Mouse (Mus musculus): ENCODE measurements around the gene Disp2. TPM values are rescaled to one million over a fixed set of nuclear protein-coding genes. Genes with fewer than 3 reads are reported as not detected.

Gene Disp2
- polyA plus RNA-seq, 1 experiment from 2014 or later: 1.1 TPM

GRCm38 (mm10) chr2:118779065-118779464 lies 454 bp upstream of the Disp2 start:
- Histone ChIP-seq H3K4me2 (replicated peaks; ENCODE audit: low read depth, low read length) (peak overlapping the region; percentile 49), H3K36me3 (ENCODE audit: insufficient read depth, low read length) (no peaks in the 10 kb centered on the region), H3K4me1 (ENCODE audit: insufficient read depth, low read depth, low read length) (peaks cover 15% of the 10 kb centered on the region; the same call in 1 of the 2 replicates), H3K27ac (ENCODE audit: low read length) (no peak overlapping the region), H3K9ac (replicated peaks; ENCODE audit: low read depth) (no peak overlapping the region), H3K4me3 (ENCODE audit: low read depth, low read length) (peak overlapping the region; percentile 21), H3K27me3 (replicated peaks; ENCODE audit: insufficient read depth, low read length) (no peaks in the 10 kb centered on the region), H3K9me3 (ENCODE audit: low read length) (no peaks in the 10 kb centered on the region)
- ATAC-seq: no peak
- TF ChIP-seq EP300 (IDR thresholded peaks at IDR 0.05) (no peak), CTCF (IDR thresholded peaks at IDR 0.05) (no peak)
- no peak for DNase-seq (ENCODE audit: low spot score)
- 9% methylated on average over 10 of the region's 10 CpGs for WGBS

GRCm38 (mm10) chr2:118781115-118781514 lies 1.6 kb downstream of the Disp2 start:
- H3K4me2 ChIP-seq (replicated peaks; ENCODE audit: low read depth, low read length): no peak overlapping the region
- no peak overlapping the region for H3K4me3 ChIP-seq (ENCODE audit: low read depth, low read length)
- TF ChIP-seq EP300 (IDR thresholded peaks at IDR 0.05): no peak
- no peaks in the 10 kb centered on the region for H3K27me3 ChIP-seq (replicated peaks; ENCODE audit: insufficient read depth, low read length)
- H3K9ac ChIP-seq (replicated peaks; ENCODE audit: low read depth): no peak overlapping the region
- ATAC-seq: no peak
- H3K9me3 ChIP-seq (ENCODE audit: low read length): no peaks in the 10 kb centered on the region
- WGBS: 26% methylated on average over 1 of the region's 1 CpGs
- H3K27ac ChIP-seq (ENCODE audit: low read length): no peak overlapping the region
- H3K36me3 ChIP-seq (ENCODE audit: insufficient read depth, low read length): no peaks in the 10 kb centered on the region
- H3K4me1 ChIP-seq (ENCODE audit: insufficient read depth, low read depth, low read length): peaks cover 10% of the 10 kb centered on the region; the same call in 1 of the 2 replicates
- no peak for DNase-seq (ENCODE audit: low spot score)

- peak; percentile 62 for DNase-seq (ENCODE audit: low spot score)
- no peak overlapping the region for H3K9ac ChIP-seq (replicated peaks; ENCODE audit: low read depth)
- no peak overlapping the region for H3K4me2 ChIP-seq (replicated peaks; ENCODE audit: low read depth, low read length)
- 37% methylated on average over 4 of the region's 4 CpGs for WGBS
- peaks cover 6% of the 10 kb centered on the region; the same call in 1 of the 2 replicates for H3K4me1 ChIP-seq (ENCODE audit: insufficient read depth, low read depth, low read length)
- no peaks in the 10 kb centered on the region for H3K36me3 ChIP-seq (ENCODE audit: insufficient read depth, low read length)
- peak; percentile 71 for ATAC-seq
- TF ChIP-seq CTCF (IDR thresholded peaks at IDR 0.05): no peak
- TF ChIP-seq EP300 (IDR thresholded peaks at IDR 0.05): peak; percentile 95
- H3K9me3 ChIP-seq (ENCODE audit: low read length): no peaks in the 10 kb centered on the region
- H3K27ac ChIP-seq (ENCODE audit: low read length): peak overlapping the region; percentile 43; the same call in 1 of the 2 replicates
- H3K27me3 ChIP-seq (replicated peaks; ENCODE audit: insufficient read depth, low read length): no peaks in the 10 kb centered on the region
- H3K4me3 ChIP-seq (ENCODE audit: low read depth, low read length): no peak overlapping the region
Observed at GRCm38 (mm10) chr2:118782303-118782702, 2.8 kb downstream of the Disp2 start.

- peaks cover 6% of the 10 kb centered on the region; the same call in 1 of the 2 replicates for H3K4me1 ChIP-seq (ENCODE audit: insufficient read depth, low read depth, low read length)
- WGBS: 40% methylated on average over 5 of the region's 5 CpGs
- H3K36me3 ChIP-seq (ENCODE audit: insufficient read depth, low read length): no peaks in the 10 kb centered on the region
- no peaks in the 10 kb centered on the region for H3K27me3 ChIP-seq (replicated peaks; ENCODE audit: insufficient read depth, low read length)
- H3K4me3 ChIP-seq (ENCODE audit: low read depth, low read length): no peak overlapping the region
- no peak overlapping the region for H3K4me2 ChIP-seq (replicated peaks; ENCODE audit: low read depth, low read length)
- DNase-seq (ENCODE audit: low spot score) (no peak), ATAC-seq (no peak)
- H3K27ac ChIP-seq (ENCODE audit: low read length): no peak overlapping the region
- H3K9ac ChIP-seq (replicated peaks; ENCODE audit: low read depth): no peak overlapping the region
- H3K9me3 ChIP-seq (ENCODE audit: low read length): no peaks in the 10 kb centered on the region
- TF ChIP-seq CTCF (IDR thresholded peaks at IDR 0.05) (no peak), EP300 (IDR thresholded peaks at IDR 0.05) (no peak)
Observed at GRCm38 (mm10) chr2:118783093-118783492, 3.6 kb downstream of the Disp2 start.

- no peak for DNase-seq (ENCODE audit: low spot score)
- no peak for TF ChIP-seq CTCF (IDR thresholded peaks at IDR 0.05)
- TF ChIP-seq EP300 (IDR thresholded peaks at IDR 0.05): no peak
- Histone ChIP-seq H3K27me3 (replicated peaks; ENCODE audit: insufficient read depth, low read length) (no peaks in the 10 kb centered on the region), H3K4me3 (ENCODE audit: low read depth, low read length) (no peak overlapping the region), H3K9me3 (ENCODE audit: low read length) (no peaks in the 10 kb centered on the region), H3K4me2 (replicated peaks; ENCODE audit: low read depth, low read length) (no peak overlapping the region), H3K27ac (ENCODE audit: low read length) (no peak overlapping the region), H3K4me1 (ENCODE audit: insufficient read depth, low read depth, low read length) (peaks cover 6% of the 10 kb centered on the region; the same call in 1 of the 2 replicates), H3K9ac (replicated peaks; ENCODE audit: low read depth) (no peak overlapping the region), H3K36me3 (ENCODE audit: insufficient read depth, low read length) (no peaks in the 10 kb centered on the region)
- WGBS: 86% methylated on average over 7 of the region's 7 CpGs
- no peak for ATAC-seq
Observed at GRCm38 (mm10) chr2:118783663-118784062, 4.1 kb downstream of the Disp2 start.

- no peak overlapping the region for H3K27ac ChIP-seq (ENCODE audit: low read length)
- H3K36me3 ChIP-seq (ENCODE audit: insufficient read depth, low read length): no peaks in the 10 kb centered on the region
- ATAC-seq (no peak), DNase-seq (ENCODE audit: low spot score) (no peak)
- no peaks in the 10 kb centered on the region for H3K9me3 ChIP-seq (ENCODE audit: low read length)
- H3K4me2 ChIP-seq (replicated peaks; ENCODE audit: low read depth, low read length): no peak overlapping the region
- no peaks in the 10 kb centered on the region for H3K27me3 ChIP-seq (replicated peaks; ENCODE audit: insufficient read depth, low read length)
- TF ChIP-seq CTCF (IDR thresholded peaks at IDR 0.05) (no peak), EP300 (IDR thresholded peaks at IDR 0.05) (no peak)
- no peak overlapping the region for H3K4me3 ChIP-seq (ENCODE audit: low read depth, low read length)
- peaks cover 8% of the 10 kb centered on the region; the same call in 1 of the 2 replicates for H3K4me1 ChIP-seq (ENCODE audit: insufficient read depth, low read depth, low read length)
- H3K9ac ChIP-seq (replicated peaks; ENCODE audit: low read depth): no peak overlapping the region
- WGBS: 57% methylated on average over 5 of the region's 5 CpGs
Observed at GRCm38 (mm10) chr2:118786525-118786924, 7.0 kb downstream of the Disp2 start.

GRCm38 (mm10) chr2:118789501-118789900 lies 10.0 kb downstream of the Disp2 start:
- DNase-seq (ENCODE audit: low spot score) (no peak), ATAC-seq (no peak)
- H3K9ac ChIP-seq (replicated peaks; ENCODE audit: low read depth): no peak overlapping the region
- H3K27ac ChIP-seq (ENCODE audit: low read length): no peak overlapping the region
- H3K9me3 ChIP-seq (ENCODE audit: low read length): no peaks in the 10 kb centered on the region
- no peaks in the 10 kb centered on the region for H3K27me3 ChIP-seq (replicated peaks; ENCODE audit: insufficient read depth, low read length)
- peaks cover 8% of the 10 kb centered on the region; the same call in 1 of the 2 replicates for H3K4me1 ChIP-seq (ENCODE audit: insufficient read depth, low read depth, low read length)
- no peak overlapping the region for H3K4me3 ChIP-seq (ENCODE audit: low read depth, low read length)
- no peak overlapping the region for H3K4me2 ChIP-seq (replicated peaks; ENCODE audit: low read depth, low read length)
- H3K36me3 ChIP-seq (ENCODE audit: insufficient read depth, low read length): no peaks in the 10 kb centered on the region
- 86% methylated on average over 11 of the region's 11 CpGs for WGBS
- no peak for TF ChIP-seq EP300 (IDR thresholded peaks at IDR 0.05)

All from lung, postnatal 0 days (tissue).